In the genomic region with DNA sequence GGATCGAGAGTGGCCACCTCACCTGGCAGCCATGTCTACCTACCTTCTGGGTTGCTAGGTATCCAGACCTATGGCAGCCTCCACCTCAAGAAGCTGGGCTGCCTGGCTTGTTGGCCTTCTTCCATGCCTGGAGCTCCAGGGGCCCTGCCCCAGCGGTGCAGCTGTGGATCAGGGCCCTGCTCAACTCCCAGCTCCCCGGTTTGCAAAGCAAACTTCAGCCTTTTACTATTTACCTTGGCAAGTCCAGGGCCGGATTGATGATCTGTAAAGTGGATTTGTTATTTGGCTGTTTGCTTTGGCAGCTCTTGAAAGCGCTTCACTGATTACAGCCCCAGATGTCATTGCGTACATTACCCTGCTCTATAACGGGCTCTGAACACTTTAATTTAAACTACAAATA, we compare ENCODE assay signal across 11 mouse cellular contexts. TPM values are rescaled to one million over a fixed set of nuclear protein-coding genes. Genes with fewer than 3 reads are reported as not detected.
DNase-seq lines count a peak whose midpoint lies in the region; ATAC-seq and TF ChIP-seq lines count a peak whose summit lies in the region.
"Had no signal": no experiment of that assay in that cellular context is flagged by ENCODE, and none has a peak within 500 bp of the region (broad histone marks: within the 10 kb centered on the region; RNA-seq: fewer than 3 reads in every experiment).

No protein-coding gene starts in this region.

- WGBS in intestine, postnatal 0 days, result 17% methylated on average over 7 of the region's 7 CpGs
- 55% methylated on average over 7 of the region's 7 CpGs for WGBS in liver, embryonic 12.5 days (ENCODE audit: insufficient replicate concordance)
- 14% methylated on average over 7 of the region's 7 CpGs for WGBS in stomach, postnatal 0 days

- H3K4me2 ChIP-seq in intestine, postnatal 0 days (replicated peaks; ENCODE audit: low read depth), result no peak overlapping the region
- H3K4me2 ChIP-seq in liver, embryonic 12.5 days, result no peak overlapping the region
- no peak overlapping the region for H3K4me2 ChIP-seq in stomach, postnatal 0 days (replicated peaks; ENCODE audit: low read depth)
- H3K4me2 ChIP-seq: midbrain, embryonic 15.5 days had no signal

- intact Hi-C loops in left cerebral cortex, postnatal 14 days (cut with DNase I), result no loop called here

- TF ChIP-seq EP300 in stomach, postnatal 0 days (optimal IDR thresholded peaks at IDR 0.05), result no peak

- no peak overlapping the region for H3K9ac ChIP-seq in intestine, postnatal 0 days (ENCODE audit: low read depth, low read length)
- H3K9ac ChIP-seq in liver, embryonic 12.5 days, result no peak overlapping the region
- H3K9ac ChIP-seq in stomach, postnatal 0 days (ENCODE audit: low read length), result no peak overlapping the region
- H3K9ac ChIP-seq: midbrain, embryonic 15.5 days had no signal

- no peak overlapping the region for H3K27ac ChIP-seq in intestine, postnatal 0 days (ENCODE audit: low read depth, low read length)
- no peak overlapping the region for H3K27ac ChIP-seq in liver, embryonic 12.5 days
- H3K27ac ChIP-seq in stomach, postnatal 0 days (replicated peaks), result no peak overlapping the region
- H3K27ac ChIP-seq: layer of hippocampus, adult 2 months; midbrain, embryonic 15.5 days had no signal

- H3K4me3 ChIP-seq in intestine, postnatal 0 days (ENCODE audit: low read depth, low read length), result no peak overlapping the region
- H3K4me3 ChIP-seq in liver, embryonic 12.5 days, result no peak overlapping the region
- H3K4me3 ChIP-seq in stomach, postnatal 0 days (ENCODE audit: low read depth, low read length), result no peak overlapping the region
- H3K4me3 ChIP-seq: layer of hippocampus, adult 2 months; midbrain, embryonic 15.5 days had no signal

- DNase-seq in ovary, postnatal 36 days (ENCODE audit: low spot score), result peak; percentile 40
- no peak for DNase-seq in ovary, postnatal 10 days (ENCODE audit: low spot score)
- DNase-seq in stomach, postnatal 0 days (ENCODE audit: low spot score), result peak; percentile 84
- no peak for DNase-seq in urinary bladder, adult 18-20 months (ENCODE audit: low spot score in 2 of 2)
- DNase-seq in left cerebral cortex, postnatal 14 days (ENCODE audit: low spot score in 2 of 2), result no peak
- no peak for DNase-seq in cerebellum, postnatal 25 days
- DNase-seq: cerebellum, postnatal 10 days had no signal

- peak; percentile 31; the same call in 1 of the 2 replicates for ATAC-seq in intestine, postnatal 0 days
- 0 out of 2 replicates have a peak, but pooled peaks have one; percentile 32 for ATAC-seq in liver, embryonic 12.5 days
- peak; percentile 78 for ATAC-seq in stomach, postnatal 0 days (ENCODE audit: low FRiP score, low TSS enrichment)
- ATAC-seq: midbrain, embryonic 15.5 days had no signal

- no peaks in the 10 kb centered on the region for H3K36me3 ChIP-seq in intestine, postnatal 0 days (ENCODE audit: control insufficient read depth, insufficient read depth)
- no peaks in the 10 kb centered on the region for H3K36me3 ChIP-seq in liver, embryonic 12.5 days
- no peaks in the 10 kb centered on the region for H3K36me3 ChIP-seq in stomach, postnatal 0 days (ENCODE audit: control insufficient read depth, insufficient read depth, low read length)
- H3K36me3 ChIP-seq: midbrain, embryonic 15.5 days had no signal

- H3K4me1 ChIP-seq in intestine, postnatal 0 days (replicated peaks; ENCODE audit: control insufficient read depth, insufficient read depth, low read length), result no peaks in the 10 kb centered on the region; the same call in 1 of the 2 replicates
- peaks cover 14% of the 10 kb centered on the region; the same call in 1 of the 2 replicates for H3K4me1 ChIP-seq in liver, embryonic 12.5 days
- peaks cover 8% of the 10 kb centered on the region; the same call in 1 of the 2 replicates for H3K4me1 ChIP-seq in stomach, postnatal 0 days (replicated peaks; ENCODE audit: control insufficient read depth, insufficient read depth)
- H3K4me1 ChIP-seq: midbrain, embryonic 15.5 days had no signal

- TF ChIP-seq CTCF in intestine, postnatal 0 days (IDR thresholded peaks at IDR 0.05; ENCODE audit: low read depth), result no peak
- TF ChIP-seq CTCF in stomach, postnatal 0 days (IDR thresholded peaks at IDR 0.05; ENCODE audit: low read depth), result no peak

- H3K27me3 ChIP-seq in intestine, postnatal 0 days (replicated peaks; ENCODE audit: control insufficient read depth, insufficient read depth, low read length), result 0 out of 2 replicates have a peak, but pooled peaks cover 1% of the 10 kb centered on the region
- H3K27me3 ChIP-seq in liver, embryonic 12.5 days (replicated peaks), result peaks cover 88% of the 10 kb centered on the region
- H3K27me3 ChIP-seq in stomach, postnatal 0 days (ENCODE audit: control insufficient read depth, insufficient read depth, low read length), result no peaks in the 10 kb centered on the region
- H3K27me3 ChIP-seq: midbrain, embryonic 15.5 days had no signal

- H3K9me3 ChIP-seq in intestine, postnatal 0 days (ENCODE audit: control insufficient read depth), result no peaks in the 10 kb centered on the region
- H3K9me3 ChIP-seq in liver, embryonic 12.5 days (replicated peaks), result no peaks in the 10 kb centered on the region
- H3K9me3 ChIP-seq in stomach, postnatal 0 days (ENCODE audit: control insufficient read depth, low read length), result no peaks in the 10 kb centered on the region
- H3K9me3 ChIP-seq: midbrain, embryonic 15.5 days had no signal

RNA-seq across cellular contexts. Expression of a gene that starts 56.9 kb away (rescaled TPM):
- polyA plus RNA-seq in intestine, postnatal 0 days (2015; fragmentation: Nextera tagmentation; extraction: Ambion mirVana), result 3.0 and 3.3 TPM in 2 replicates
- 1.1 and 1.4 TPM in 2 replicates for polyA plus RNA-seq in liver, embryonic 12.5 days (2016; fragmentation: Nextera tagmentation; extraction: Ambion mirVana)
- polyA plus RNA-seq in stomach, postnatal 0 days (2015; fragmentation: Nextera tagmentation; extraction: Ambion mirVana), result 5.2 and 6.9 TPM in 2 replicates
- 1 to 10 TPM; 2.9 to 3.6 TPM for total RNA-seq in left cerebral cortex, postnatal 14 days (2021)

Comparison
In these comparisons a context has a peak if more than half of its experiments do, and no peak if none do; other contexts are left out.
1. DNase-seq: peak in ovary, postnatal 36 days (single experiment) and stomach, postnatal 0 days (single experiment); none in ovary, postnatal 10 days (single experiment), urinary bladder, adult 18-20 months (0 of 2), left cerebral cortex, postnatal 14 days (0 of 2) and cerebellum, postnatal 25 days (0 of 2).
2. Peak in every context shown above with its lines, with median percentiles within 50 percentile points of each other: ATAC-seq.